Mouse (Mus musculus) hindbrain, embryonic 10.5 days (tissue): ENCODE results near the gene Becn1. TPM values are rescaled to one million over a fixed set of nuclear protein-coding genes. Genes with fewer than 3 reads are reported as not detected.
A peak's percentile ranks its signal among the peaks of the same experiment; 100 is the strongest.

Experiments
- DNase-seq: peaks from one replicate; pipeline ENCODE4 v3.0.0-alpha.2; 2017; ENCODE audit warnings: low spot score
- H3K27ac ChIP-seq: fragments of 300-500 bp; sonication (generic); 2 replicates; pipeline ENCODE4 v1.5.1; 2016; ENCODE audit warnings: mild to moderate bottlenecking, moderate library complexity
- H3K27me3 ChIP-seq: fragments of 300-500 bp; sonication (generic); 2 replicates; pipeline ENCODE4 v1.6.1; 2016; ENCODE audit warnings: mild to moderate bottlenecking; ENCODE audit not compliant: poor library complexity, insufficient read depth, severe bottlenecking
- H3K36me3 ChIP-seq: fragments of 300-500 bp; sonication (generic); 2 replicates; pipeline ENCODE4 v1.6.1; 2016; ENCODE audit warnings: mild to moderate bottlenecking, moderate library complexity
- H3K4me1 ChIP-seq: fragments of 300-500 bp; sonication (generic); replicated peaks from 2 replicates; pipeline ENCODE4 v1.6.1; 2016; ENCODE audit warnings: mild to moderate bottlenecking
- H3K4me3 ChIP-seq: fragments of 300-500 bp; sonication (generic); 2 replicates; pipeline ENCODE4 v1.5.1; 2016; ENCODE audit warnings: mild to moderate bottlenecking, moderate library complexity
- H3K9me3 ChIP-seq: fragments of 300-500 bp; sonication (generic); 2 replicates; pipeline ENCODE4 v1.6.1; 2016; ENCODE audit warnings: mild to moderate bottlenecking, moderate library complexity
- WGBS: fragments of 180-500 bp; shearing (Covaris S2); methylation state at CpG from one replicate; pipeline ENCODE4 v1.1.7; 2016; 5-methylcytosine and 5-hydroxymethylcytosine counted together
- polyA plus RNA-seq: library from polyadenylated mRNA; unstranded; fragments of >200 nt; fragmentation: Nextera tagmentation; extraction: Ambion mirVana; gene quantifications from 2 replicates; pipeline ENCODE4 v1.2.1, GENCODE M21; 2016

The Becn1 gene
- polyA plus RNA-seq, 1 experiment from 2014 or later = 153 TPM

- Histone ChIP-seq H3K27me3 (peaks cover 49% of the 10 kb centered on the region), H3K27ac (no peak overlapping the region), H3K4me1 (peaks cover 26% of the 10 kb centered on the region), H3K36me3 (no peaks in the 10 kb centered on the region), H3K9me3 (no peaks in the 10 kb centered on the region), H3K4me3 (peak overlapping the region; percentile 70; the same call in 1 of the 2 replicates)
- 32% methylated on average over 4 of the region's 4 CpGs for WGBS
- peak; percentile 59 for DNase-seq
These were observed 57.0 kb downstream of the Becn1 start for GRCm38 (mm10) chr11:101245071-101245470.

GRCm38 (mm10) chr11:101238071-101238647 lies 63.9 kb downstream of the Becn1 start:
- H3K27me3 ChIP-seq = no peaks in the 10 kb centered on the region
- DNase-seq = no peak
- no peaks in the 10 kb centered on the region for H3K36me3 ChIP-seq
- 56% methylated on average over 5 of the region's 5 CpGs for WGBS
- no peak overlapping the region for H3K4me3 ChIP-seq
- H3K9me3 ChIP-seq = no peaks in the 10 kb centered on the region
- H3K4me1 ChIP-seq = peaks cover 5% of the 10 kb centered on the region; the same call in 1 of the 2 replicates
- peak overlapping the region; percentile 14; the same call in 1 of the 2 replicates for H3K27ac ChIP-seq

- Histone ChIP-seq H3K27ac (no peak overlapping the region), H3K9me3 (no peaks in the 10 kb centered on the region), H3K4me3 (no peak overlapping the region), H3K36me3 (no peaks in the 10 kb centered on the region), H3K27me3 (no peaks in the 10 kb centered on the region), H3K4me1 (peaks cover 12% of the 10 kb centered on the region)
- WGBS = 93% methylated on average over 5 of the region's 5 CpGs
- DNase-seq = no peak
These were observed 65.3 kb downstream of the Becn1 start for GRCm38 (mm10) chr11:101236782-101237181.

Other genes with a start within 250 kb of the Becn1 start
- gene Naglu, start 232.3 kb downstream of the Becn1 start, polyA plus RNA-seq = 11.2 and 12.9 TPM in 2 replicates
- gene Hsd17b1, start 223.9 kb downstream of the Becn1 start, polyA plus RNA-seq = 0.14 TPM in 1 of 2 replicates, not detected in the other
- 53.1 and 59.6 TPM in 2 replicates for gene Coasy, start 219.7 kb downstream of the Becn1 start, polyA plus RNA-seq
- gene Mlx, start 215.0 kb downstream of the Becn1 start, polyA plus RNA-seq = 44.7 and 49.7 TPM in 2 replicates
- gene Psmc3ip, start 206.8 kb downstream of the Becn1 start, polyA plus RNA-seq = 59.7 and 72.5 TPM in 2 replicates
- 17.8 and 21.2 TPM in 2 replicates for gene Retreg3, start 182.4 kb downstream of the Becn1 start, polyA plus RNA-seq
- gene Tubg1, start 182.3 kb downstream of the Becn1 start, polyA plus RNA-seq = 136 and 141 TPM in 2 replicates
- 2.8 and 4.8 TPM in 2 replicates for gene Tubg2, start 146.4 kb downstream of the Becn1 start, polyA plus RNA-seq
- 0.29 and 0.71 TPM in 2 replicates for gene Cntnap1, start 131.8 kb downstream of the Becn1 start, polyA plus RNA-seq
- 5.8 and 11.8 TPM in 2 replicates for gene Plekhh3, start 130.9 kb downstream of the Becn1 start, polyA plus RNA-seq
- 0.15 and 0.20 TPM in 2 replicates for gene Ccr10, start 126.8 kb downstream of the Becn1 start, polyA plus RNA-seq
- gene Ezh1, start 75.8 kb downstream of the Becn1 start, polyA plus RNA-seq = 13.1 TPM in 2 replicates
- 63.9 and 72.3 TPM in 2 replicates for gene Ramp2, start 56.3 kb downstream of the Becn1 start, polyA plus RNA-seq
- 135 TPM in 2 replicates for gene Vps25, start 48.6 kb downstream of the Becn1 start, polyA plus RNA-seq
- gene Wnk4, start 41.7 kb downstream of the Becn1 start, polyA plus RNA-seq = 6.7 and 7.6 TPM in 2 replicates
- 0.95 and 1.9 TPM in 2 replicates for gene Cntd1, start 23.3 kb downstream of the Becn1 start, polyA plus RNA-seq
- 227 and 244 TPM in 2 replicates for gene Coa3, start 23.2 kb downstream of the Becn1 start, polyA plus RNA-seq
- gene Psme3, start 13.9 kb upstream of the Becn1 start, polyA plus RNA-seq = 166 and 190 TPM in 2 replicates
- 1.5 and 2.1 TPM in 2 replicates for gene Aoc2, start 22.8 kb upstream of the Becn1 start, polyA plus RNA-seq
- 0.06 TPM in 1 of 2 replicates, not detected in the other for gene Aoc3, start 28.3 kb upstream of the Becn1 start, polyA plus RNA-seq
- not detected in 2 replicates for gene G6pc, start 65.3 kb upstream of the Becn1 start, polyA plus RNA-seq
- 91.4 and 99.8 TPM in 2 replicates for gene Aarsd1, start 115.3 kb upstream of the Becn1 start, polyA plus RNA-seq
- 9.4 and 10.2 TPM in 2 replicates for gene Gm27029, start 122.5 kb upstream of the Becn1 start, polyA plus RNA-seq
- 20.5 and 25.3 TPM in 2 replicates for gene Rundc1, start 122.8 kb upstream of the Becn1 start, polyA plus RNA-seq
- gene Ptges3l, start 123.0 kb upstream of the Becn1 start, polyA plus RNA-seq = 4.0 and 4.5 TPM in 2 replicates
- gene Rpl27, start 140.0 kb upstream of the Becn1 start, polyA plus RNA-seq = 414 and 455 TPM in 2 replicates
- gene Ifi35, start 146.1 kb upstream of the Becn1 start, polyA plus RNA-seq = 3.5 and 3.6 TPM in 2 replicates
- 97.9 and 208 TPM in 2 replicates for gene Rnd2, start 162.7 kb upstream of the Becn1 start, polyA plus RNA-seq
- gene Vat1, start 163.9 kb upstream of the Becn1 start, polyA plus RNA-seq = 61.1 and 108 TPM in 2 replicates
- 16.1 and 25.3 TPM in 2 replicates for gene Brca1, start 249.7 kb upstream of the Becn1 start, polyA plus RNA-seq
- gene Nbr1, start 249.9 kb upstream of the Becn1 start, polyA plus RNA-seq = 71.0 and 81.8 TPM in 2 replicates